Mouse (Mus musculus) intestine, embryonic 14.5 days (tissue): Measurements from ENCODE around the gene Smg9. TPM values are rescaled to one million over a fixed set of nuclear protein-coding genes. Genes with fewer than 3 reads are reported as not detected.

Source experiments
- ATAC-seq: fragments of 200-750 bp; cut with Nextera tagmentation; replicated peaks from 2 replicates; pipeline ENCODE4 v1.8.0; 2017; ENCODE audit warnings: low read depth, moderate number of reproducible peaks, moderate TSS enrichment, moderate library complexity; ENCODE audit not compliant: low FRiP score, low TSS enrichment
- DNase-seq: peaks from one replicate; pipeline ENCODE4 v3.0.0-alpha.2; 2018; ENCODE audit warnings: low spot score
- H3K27ac ChIP-seq: fragments of 300-500 bp; sonication (generic); 2 replicates; pipeline ENCODE4 v1.5.1; 2014; ENCODE audit warnings: low read depth, mild to moderate bottlenecking, control low read depth
- H3K27me3 ChIP-seq: fragments of 300-500 bp; sonication (generic); replicated peaks from 2 replicates; pipeline ENCODE4 v1.6.1; 2014; ENCODE audit warnings: low read length, control low read depth; ENCODE audit not compliant: control insufficient read depth, insufficient read depth
- H3K36me3 ChIP-seq: fragments of 300-500 bp; sonication (generic); 2 replicates; pipeline ENCODE4 v1.6.1; 2014; ENCODE audit warnings: low read length, control low read depth; ENCODE audit not compliant: control insufficient read depth, insufficient read depth
- H3K4me1 ChIP-seq: fragments of 300-500 bp; sonication (generic); replicated peaks from 2 replicates; pipeline ENCODE4 v1.6.1; 2014; ENCODE audit warnings: low read length, control low read depth, mixed read lengths; ENCODE audit not compliant: control insufficient read depth, insufficient read depth
- H3K4me2 ChIP-seq: fragments of 300-500 bp; sonication (generic); 2 replicates; pipeline ENCODE4 v1.6.1; 2014; ENCODE audit warnings: low read length
- H3K4me3 ChIP-seq: fragments of 300-500 bp; sonication (generic); 2 replicates; pipeline ENCODE4 v1.5.1; 2014; ENCODE audit warnings: low read depth, low read length, control low read depth, mixed read lengths
- H3K9ac ChIP-seq: fragments of 300-500 bp; sonication (generic); 2 replicates; pipeline ENCODE4 v1.6.1; 2014; ENCODE audit warnings: mild to moderate bottlenecking, low read length
- H3K9me3 ChIP-seq: fragments of 300-500 bp; sonication (generic); 2 replicates; pipeline ENCODE4 v1.6.1; 2016; ENCODE audit warnings: low read length, control low read depth; ENCODE audit not compliant: control insufficient read depth
- WGBS: fragments of 180-500 bp; shearing (Covaris S2); extraction: QIAGEN DNeasy Blood & Tissue Kit; methylation state at CpG from one replicate; pipeline ENCODE4 v1.1.7; 2014; 5-methylcytosine and 5-hydroxymethylcytosine counted together
- polyA plus RNA-seq: library from polyadenylated mRNA; unstranded; fragments of >200 nt; fragmentation: Nextera tagmentation; extraction: Ambion mirVana; gene quantifications from 2 replicates; pipeline ENCODE4 v1.2.1, GENCODE M21; 2014

The Smg9 gene
- polyA plus RNA-seq, 1 experiment from 2014 or later = 24.5 TPM

- DNase-seq (no peak), ATAC-seq (no peak)
- Histone ChIP-seq H3K36me3 (no peaks in the 10 kb centered on the region), H3K27ac (no peak overlapping the region), H3K9ac (no peak overlapping the region), H3K4me3 (no peak overlapping the region), H3K4me1 (0 out of 2 replicates have a peak, but pooled peaks cover 4% of the 10 kb centered on the region), H3K4me2 (no peak overlapping the region), H3K9me3 (0 out of 2 replicates have a peak, but pooled peaks cover 3% of the 10 kb centered on the region), H3K27me3 (no peaks in the 10 kb centered on the region)
- WGBS = 77% methylated on average over 5 of the region's 5 CpGs
Observed at GRCm38 (mm10) chr7:24365258-24366014, 34.0 kb upstream of the Smg9 start.

- no peaks in the 10 kb centered on the region for H3K36me3 ChIP-seq
- H3K4me2 ChIP-seq = no peak overlapping the region
- ATAC-seq (no peak), DNase-seq (no peak)
- H3K9me3 ChIP-seq = no peaks in the 10 kb centered on the region
- 0 out of 2 replicates have a peak, but pooled peaks cover 4% of the 10 kb centered on the region for H3K4me1 ChIP-seq
- 71% methylated on average over 15 of the region's 15 CpGs for WGBS
- no peak overlapping the region for H3K9ac ChIP-seq
- H3K27me3 ChIP-seq = no peaks in the 10 kb centered on the region
- H3K4me3 ChIP-seq = no peak overlapping the region
- no peak overlapping the region for H3K27ac ChIP-seq
Observed at GRCm38 (mm10) chr7:24366716-24367632, 32.4 kb upstream of the Smg9 start.

- WGBS = 68% methylated on average over 4 of the region's 4 CpGs
- no peak for ATAC-seq
- Histone ChIP-seq H3K27me3 (no peaks in the 10 kb centered on the region), H3K4me1 (0 out of 2 replicates have a peak, but pooled peaks cover 4% of the 10 kb centered on the region), H3K4me3 (no peak overlapping the region), H3K4me2 (no peak overlapping the region), H3K36me3 (no peaks in the 10 kb centered on the region), H3K9ac (no peak overlapping the region), H3K27ac (no peak overlapping the region), H3K9me3 (no peaks in the 10 kb centered on the region)
- no peak for DNase-seq
Observed at GRCm38 (mm10) chr7:24368226-24368625, 31.2 kb upstream of the Smg9 start.

GRCm38 (mm10) chr7:24368946-24369345 lies 30.5 kb upstream of the Smg9 start:
- DNase-seq (no peak), ATAC-seq (no peak)
- WGBS = 88% methylated on average over 7 of the region's 7 CpGs
- Histone ChIP-seq H3K27me3 (no peaks in the 10 kb centered on the region), H3K27ac (no peak overlapping the region), H3K4me1 (0 out of 2 replicates have a peak, but pooled peaks cover 4% of the 10 kb centered on the region), H3K4me3 (no peak overlapping the region), H3K4me2 (no peak overlapping the region), H3K9ac (no peak overlapping the region), H3K36me3 (no peaks in the 10 kb centered on the region), H3K9me3 (no peaks in the 10 kb centered on the region)

- H3K4me2 ChIP-seq = no peak within 1 kb of the TSS
Observed at GRCm38 (mm10) chr7:24369731-24370541, 29.5 kb upstream of the Smg9 start, which contains the start of gene Kcnn4. TSS of gene Kcnn4 (plus strand) at chr7:24370263.

GRCm38 (mm10) chr7:24371012-24371808 lies 28.2 kb upstream of the Smg9 start:
- Histone ChIP-seq H3K9ac (no peak overlapping the region), H3K4me2 (no peak overlapping the region), H3K9me3 (no peaks in the 10 kb centered on the region), H3K27me3 (no peaks in the 10 kb centered on the region), H3K36me3 (no peaks in the 10 kb centered on the region), H3K4me1 (0 out of 2 replicates have a peak, but pooled peaks cover 4% of the 10 kb centered on the region), H3K27ac (no peak overlapping the region), H3K4me3 (no peak overlapping the region)
- ATAC-seq (no peak), DNase-seq (no peak)
- WGBS = 68% methylated on average over 7 of the region's 7 CpGs

More at GRCm38 (mm10) chr7:24369731-24370541, 29.5 kb upstream of the Smg9 start, which contains the start of gene Kcnn4:
- Histone ChIP-seq H3K36me3 (no peaks in the 10 kb centered on the region), H3K9me3 (no peaks in the 10 kb centered on the region), H3K27ac (no peak within 1 kb of the TSS), H3K4me3 (no peak within 1 kb of the TSS), H3K9ac (no peak within 1 kb of the TSS), H3K4me1 (0 out of 2 replicates have a peak, but pooled peaks cover 4% of the 10 kb centered on the region), H3K27me3 (no peaks in the 10 kb centered on the region)
- DNase-seq = no peak
- WGBS = 33% methylated on average over 23 of the region's 23 CpGs
- ATAC-seq = no peak

GRCm38 (mm10) chr7:24371809-24372145 lies 27.6 kb upstream of the Smg9 start:
- 53% methylated on average over 3 of the region's 3 CpGs for WGBS
- no peak overlapping the region for H3K4me3 ChIP-seq
- H3K27ac ChIP-seq = no peak overlapping the region
- DNase-seq (no peak), ATAC-seq (no peak)
- H3K9me3 ChIP-seq = no peaks in the 10 kb centered on the region
- 0 out of 2 replicates have a peak, but pooled peaks cover 8% of the 10 kb centered on the region for H3K4me1 ChIP-seq
- no peaks in the 10 kb centered on the region for H3K27me3 ChIP-seq
- no peak overlapping the region for H3K9ac ChIP-seq
- H3K36me3 ChIP-seq = no peaks in the 10 kb centered on the region
- no peak overlapping the region for H3K4me2 ChIP-seq
